Mouse (Mus musculus): Measurements from ENCODE around the gene Gm17387.
A peak's percentile ranks its signal among the peaks of the same experiment; 100 is the strongest.
"Not testable (repeated sequence)": the region's sequence is repeated elsewhere in the genome, so short reads cannot be mapped to it uniquely, and the experiment has no call there.

Gene Gm17387

DNA sequence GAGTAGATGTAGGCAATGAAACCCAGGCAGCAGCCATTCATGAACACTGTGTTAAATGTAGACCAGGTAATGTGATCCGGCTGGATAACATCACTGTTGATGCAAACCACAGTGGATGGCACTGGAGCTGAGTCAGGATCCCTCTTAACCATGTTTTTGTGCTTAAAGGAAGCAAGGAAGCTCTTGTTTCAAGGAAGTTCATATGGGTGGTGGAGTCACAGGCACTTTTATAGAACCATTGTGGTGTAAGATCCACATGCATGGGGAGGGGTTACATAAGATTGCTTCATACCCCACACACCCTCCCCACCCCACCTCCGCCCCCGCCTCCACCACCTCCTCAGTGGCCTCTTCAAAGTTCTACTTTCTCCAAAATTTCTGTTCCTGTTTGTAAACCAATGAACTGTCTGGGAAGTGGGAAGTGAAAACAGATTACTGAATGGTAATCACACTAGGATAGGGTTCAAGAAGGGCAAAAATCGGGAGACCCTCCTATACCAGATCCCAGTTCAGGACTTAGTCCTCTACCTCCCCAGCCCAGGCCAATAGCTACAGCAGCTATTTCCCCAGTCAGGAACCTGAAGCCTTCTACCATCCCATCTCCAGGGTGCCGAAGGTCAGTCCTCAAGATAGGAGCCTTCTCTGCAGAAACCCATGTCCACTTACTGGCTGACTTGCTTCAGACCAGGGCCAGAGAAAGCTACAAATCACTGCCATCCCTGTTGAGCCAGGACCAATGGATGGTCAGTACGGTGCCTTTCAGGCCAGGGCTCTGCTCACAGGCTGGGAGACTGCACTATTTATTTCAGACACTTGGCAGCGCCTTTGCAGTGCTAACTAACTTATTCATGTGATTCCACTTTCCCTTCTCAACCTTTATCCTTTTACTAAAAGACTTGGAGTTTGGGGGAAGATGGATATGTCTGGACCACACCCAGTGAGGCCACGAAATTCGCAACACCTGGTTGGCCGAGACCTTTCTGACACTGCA is 11.9 kb upstream of the Gm17387 start:
- no peak for DNase-seq (ENCODE audit: low spot score)

DNA sequence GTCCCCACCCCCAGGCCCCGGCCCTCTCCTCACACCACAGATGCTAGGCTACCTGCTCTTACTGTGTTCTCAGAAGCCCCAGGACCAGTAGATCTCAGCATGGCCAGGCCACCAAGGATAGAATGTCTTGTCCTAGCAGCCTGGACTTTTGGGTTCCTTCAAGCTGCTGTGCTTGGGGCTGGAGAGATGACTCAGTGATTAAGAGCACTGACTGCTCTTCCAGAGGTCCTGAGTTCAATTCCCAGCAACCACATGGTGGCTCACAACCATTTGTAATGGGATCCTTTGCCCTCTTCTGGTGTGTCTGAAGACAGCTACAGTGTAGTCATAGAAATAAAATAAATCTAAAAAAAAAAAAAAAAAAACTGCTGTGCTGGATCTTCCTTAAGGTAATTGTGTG is 11.1 kb upstream of the Gm17387 start, which contains the start of gene Ifitm6:
Gene Ifitm6 (minus strand): TSS at position 101 of the 400 bp plus-strand sequence.
- DNase-seq (ENCODE audit: low spot score) = not testable (repeated sequence)

DNA sequence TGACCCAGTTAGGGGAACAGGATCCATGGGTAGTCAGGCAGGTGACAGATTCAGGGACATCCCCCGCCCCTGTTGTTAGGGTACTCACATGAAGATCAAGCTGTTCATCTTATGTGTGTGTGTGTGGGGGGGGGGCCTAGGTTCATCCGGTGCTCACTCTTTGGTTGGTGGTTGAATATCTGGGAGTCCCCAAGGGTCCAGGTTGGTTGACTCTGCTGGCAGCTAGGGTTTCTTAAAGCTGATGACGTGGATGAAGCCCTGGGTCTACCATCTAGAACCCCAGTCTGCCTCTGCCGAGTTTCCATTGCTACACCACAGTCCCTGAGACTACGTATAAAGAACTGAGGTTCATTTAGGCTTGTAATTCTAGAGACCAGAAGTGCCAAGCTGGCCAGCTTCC is 9.9 kb upstream of the Gm17387 start:
- no peak for DNase-seq (ENCODE audit: low spot score)

DNA sequence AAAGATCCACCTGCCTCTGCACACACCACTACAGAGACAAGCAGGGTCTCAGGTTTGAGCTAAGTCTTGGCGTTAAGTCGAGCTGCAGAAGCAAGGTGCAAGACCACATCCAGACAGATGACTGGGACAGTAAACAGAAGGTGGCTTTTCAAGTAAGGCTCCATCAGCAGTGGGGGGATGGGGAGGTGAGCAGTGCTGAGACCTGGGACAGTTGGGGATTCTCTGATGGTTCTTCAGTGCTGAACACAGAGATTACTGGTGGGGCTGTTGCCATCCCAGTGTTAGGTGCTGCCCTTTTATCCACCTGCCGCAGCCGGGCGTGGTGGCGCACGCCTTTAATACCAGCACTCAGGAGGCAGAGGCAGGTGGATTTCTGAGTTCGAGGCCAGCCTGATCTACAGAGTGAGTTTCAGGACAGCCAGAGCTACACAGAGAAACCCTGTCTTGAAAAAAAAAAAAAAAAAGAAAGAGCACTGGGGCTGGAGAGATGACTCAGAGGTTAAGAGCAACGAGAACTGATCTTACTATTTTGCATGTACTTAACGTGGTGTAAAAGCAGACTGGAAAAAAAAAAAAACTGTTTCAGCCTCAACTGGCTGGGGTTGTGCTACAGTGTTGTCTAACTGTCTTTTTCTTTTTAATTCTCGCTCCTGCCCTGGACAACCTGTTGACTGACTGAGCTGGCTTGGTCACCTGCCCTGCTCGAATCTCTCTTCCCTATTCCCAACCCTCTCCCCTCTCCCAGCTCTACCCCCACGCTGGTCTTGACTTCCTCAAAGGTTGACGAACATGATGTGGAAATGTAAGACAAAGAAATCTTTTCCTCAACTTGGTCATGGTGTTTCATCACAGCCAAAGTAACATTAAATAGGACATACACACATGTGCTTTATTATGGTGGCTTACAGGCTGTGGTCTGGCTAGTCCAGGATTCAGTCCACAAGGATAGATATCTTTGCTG is 7.2 kb upstream of the Gm17387 start:
- DNase-seq (ENCODE audit: low spot score) = no peak

DNA sequence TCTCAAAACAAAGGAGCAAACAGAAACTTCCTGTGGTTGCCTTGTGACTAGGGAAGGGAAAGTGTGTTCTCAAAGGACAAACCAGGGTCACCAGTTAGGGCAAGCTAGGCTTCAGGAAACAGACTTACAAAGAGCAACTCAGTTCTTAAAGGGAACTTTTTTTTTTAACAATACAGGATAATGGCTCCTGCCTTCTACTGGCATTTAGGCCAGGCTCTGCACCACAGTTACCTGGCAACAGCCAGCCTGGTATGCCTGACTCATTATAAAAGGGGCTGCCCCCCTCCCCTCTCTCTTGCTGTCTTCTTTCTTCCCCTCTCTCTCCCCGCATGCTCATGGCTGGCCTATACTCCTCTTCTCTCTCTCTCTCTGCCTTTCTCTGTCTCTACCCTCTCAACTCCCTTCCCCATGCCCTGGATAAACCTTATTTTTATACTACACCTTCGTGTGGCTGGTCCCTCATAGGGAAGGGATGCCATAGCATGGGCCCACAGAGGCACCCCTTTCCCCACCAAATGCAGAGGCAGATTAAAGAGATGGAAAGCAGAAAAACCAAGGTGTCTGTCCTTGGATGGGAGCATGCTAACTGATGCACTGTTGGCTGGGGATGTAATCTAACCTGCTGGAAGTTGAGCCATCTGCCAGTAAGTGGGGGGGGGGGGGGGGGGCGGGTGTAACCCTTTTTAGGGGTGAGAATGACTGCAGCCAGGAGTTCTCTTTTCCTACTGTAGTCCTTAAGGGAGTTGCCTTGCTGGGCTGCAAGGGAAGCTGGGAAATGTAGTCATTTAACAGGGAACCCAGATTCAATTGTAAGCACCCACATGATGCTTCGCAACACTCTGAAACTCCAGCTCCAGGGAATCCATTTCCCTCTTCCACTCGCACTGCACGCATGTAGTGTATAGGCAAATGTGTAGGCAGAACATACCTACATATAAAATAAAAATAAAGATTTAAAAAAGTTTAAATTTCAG is 3.8 kb upstream of the Gm17387 start:
- peak; percentile 65 for DNase-seq (ENCODE audit: low spot score)

DNA sequence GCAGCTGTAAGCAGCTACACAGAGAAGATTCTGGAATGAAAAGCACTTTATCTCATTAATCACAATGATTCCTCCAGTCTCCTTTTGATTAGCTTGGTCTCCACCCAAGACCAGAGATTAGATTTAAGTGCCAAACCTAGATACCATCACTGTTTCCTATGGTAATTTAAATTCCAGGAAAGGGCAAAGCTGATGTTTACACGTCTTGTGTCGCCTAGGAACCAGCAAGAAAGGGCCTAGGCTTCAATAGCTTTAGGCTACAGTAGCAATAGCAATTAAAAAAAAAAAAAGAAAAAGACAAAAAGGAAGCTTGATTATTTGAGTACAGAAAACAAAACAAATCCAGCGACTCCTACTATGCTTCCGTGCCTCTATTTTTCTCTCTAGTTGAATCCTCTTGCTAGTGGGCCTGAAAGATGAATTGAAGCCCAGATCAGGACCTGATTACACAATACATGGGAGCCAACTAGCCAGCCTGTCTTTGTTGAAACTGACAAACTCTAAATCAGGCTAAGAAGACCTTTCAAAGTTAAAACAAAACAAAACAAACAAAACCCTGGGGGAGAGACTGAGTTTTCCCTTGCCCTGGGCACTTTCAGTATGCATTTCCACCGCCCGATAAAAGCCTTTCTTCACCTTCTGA is 2.7 kb upstream of the Gm17387 start:
- DNase-seq (ENCODE audit: low spot score) = peak; percentile 14

DNA sequence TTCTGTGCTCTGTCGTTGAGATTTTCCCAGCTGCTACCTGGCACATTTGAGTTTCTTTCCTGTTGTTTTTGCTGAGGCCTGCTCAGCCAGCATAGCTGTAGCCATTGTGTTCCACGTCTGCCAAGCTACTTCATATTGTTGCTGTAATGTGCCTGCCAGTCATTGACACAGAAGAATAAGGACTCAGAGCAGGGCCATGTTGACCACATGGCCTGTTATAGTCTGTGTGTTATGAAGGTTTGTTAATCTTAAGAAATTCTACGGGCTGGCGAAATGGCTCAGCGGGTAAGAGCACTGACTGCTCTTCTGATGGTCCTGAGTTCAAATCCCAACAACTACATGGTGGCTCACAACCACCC is 2.2 kb upstream of the Gm17387 start:
- DNase-seq (ENCODE audit: low spot score) = no peak

DNA sequence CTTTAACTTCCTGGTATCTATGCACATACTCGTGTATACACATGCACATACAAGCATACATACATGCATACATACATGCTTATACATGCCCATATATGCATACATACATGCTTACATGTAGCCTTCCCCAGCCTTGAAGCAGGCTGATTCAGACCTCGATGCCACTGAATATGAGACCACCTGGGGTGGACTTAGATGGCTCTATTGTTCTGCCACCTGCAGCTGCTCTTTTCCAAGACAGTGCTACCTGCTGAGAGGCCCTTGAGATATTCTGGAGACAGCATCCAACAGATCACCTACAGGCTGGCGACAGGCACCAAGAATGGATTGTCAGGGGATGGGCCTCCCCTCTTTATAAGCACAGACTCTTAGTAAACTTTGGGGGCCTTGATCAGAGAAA is 1.5 kb downstream of the Gm17387 start:
- DNase-seq (ENCODE audit: low spot score) = no peak

DNA sequence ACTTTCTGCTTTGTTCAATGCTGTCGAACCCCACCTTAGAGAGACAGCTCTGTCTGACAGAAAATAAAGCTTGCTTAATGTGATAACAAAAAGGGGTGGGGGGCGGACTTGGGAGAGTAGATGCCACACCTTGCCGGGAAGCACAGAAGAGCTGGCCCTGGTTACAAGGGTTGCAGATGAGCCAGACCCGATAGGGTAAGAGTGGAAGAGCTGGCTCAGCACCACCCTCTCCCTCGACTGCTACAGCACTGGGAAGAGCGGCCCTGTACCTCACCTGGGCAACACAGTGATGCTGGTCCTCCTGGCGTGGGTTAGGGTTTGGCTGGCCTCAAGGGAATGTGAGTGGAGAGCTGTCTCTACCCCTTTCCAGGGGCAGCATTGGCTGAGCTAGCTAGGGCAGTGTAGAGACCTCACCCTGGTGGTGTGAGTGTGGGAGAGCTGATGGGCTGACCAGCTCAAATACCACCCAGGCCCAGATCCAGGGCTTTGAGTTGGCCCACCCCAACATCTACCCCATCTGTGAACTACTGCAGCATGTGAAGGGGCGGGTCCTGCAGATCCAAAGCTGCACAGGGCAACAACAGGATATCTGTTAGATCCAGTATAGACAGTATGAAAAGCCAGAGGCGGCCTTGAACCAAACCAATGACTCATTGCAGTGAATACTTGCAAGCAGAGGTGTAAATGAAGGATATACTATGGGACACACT is 3.7 kb downstream of the Gm17387 start:
- DNase-seq (ENCODE audit: low spot score) = no peak

DNA sequence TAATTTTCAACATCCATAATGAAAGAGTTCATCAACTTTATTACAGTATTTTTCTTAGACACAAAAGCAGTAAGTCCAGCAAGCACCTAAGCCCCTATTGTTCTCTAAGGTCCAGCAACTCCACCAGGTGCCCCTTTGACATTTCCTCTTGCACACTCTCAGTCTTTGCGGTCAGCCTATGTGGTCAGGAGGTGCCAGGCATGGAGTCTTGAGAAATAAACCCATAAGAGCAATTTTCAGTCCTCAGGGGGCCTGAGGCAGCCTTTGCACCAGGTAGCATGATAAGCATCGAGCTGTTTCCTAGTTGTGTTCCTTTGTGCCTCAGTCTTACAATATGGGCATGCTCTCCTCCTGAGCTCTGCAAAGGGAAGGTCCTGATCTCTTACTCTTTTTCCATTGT is 7.7 kb downstream of the Gm17387 start:
- DNase-seq (ENCODE audit: low spot score) = not testable (repeated sequence)

DNA sequence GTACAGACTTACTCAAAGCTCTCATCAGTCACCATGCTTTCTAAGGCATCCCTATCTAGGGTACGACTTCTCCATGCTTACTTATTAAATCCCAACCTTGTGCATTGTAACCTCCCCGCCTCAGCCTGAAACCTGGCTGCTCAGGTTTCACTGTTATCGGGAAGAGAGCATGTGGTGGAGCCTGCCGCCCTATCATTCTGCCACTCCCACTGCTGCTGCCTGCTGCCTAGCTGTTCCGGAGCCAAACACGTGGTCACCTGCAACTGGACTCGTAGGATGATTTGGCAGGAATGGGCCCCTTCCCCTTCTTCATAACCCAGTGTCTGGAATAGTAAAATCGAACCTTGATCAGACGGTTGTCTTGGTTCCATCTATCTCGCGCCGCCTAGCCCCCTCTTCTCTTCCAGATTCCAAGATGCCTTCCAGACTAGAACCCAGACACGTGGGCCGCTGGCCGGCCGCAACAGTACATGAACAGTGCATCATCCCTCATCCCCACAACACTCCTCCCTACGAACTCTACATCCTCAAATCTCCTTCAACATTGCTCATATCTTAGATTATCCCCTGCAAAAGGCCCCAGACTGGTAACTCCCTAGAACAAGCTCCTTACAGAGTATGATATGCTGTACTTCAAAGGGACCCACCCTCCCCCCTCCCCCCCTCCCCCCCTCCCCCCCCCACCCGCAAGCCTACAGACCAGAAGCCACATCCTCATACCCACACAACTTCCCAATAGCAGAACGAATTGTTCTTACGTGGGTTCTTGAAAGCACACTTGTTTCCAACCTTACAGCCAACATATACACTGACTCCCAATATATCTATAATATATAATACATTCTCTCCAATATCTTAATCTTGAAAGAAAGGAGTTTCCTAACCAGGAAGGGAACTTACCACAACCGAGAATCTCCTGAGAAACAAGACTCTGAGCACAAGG is 9.4 kb downstream of the Gm17387 start:
- DNase-seq (ENCODE audit: low spot score) = no peak

DNA sequence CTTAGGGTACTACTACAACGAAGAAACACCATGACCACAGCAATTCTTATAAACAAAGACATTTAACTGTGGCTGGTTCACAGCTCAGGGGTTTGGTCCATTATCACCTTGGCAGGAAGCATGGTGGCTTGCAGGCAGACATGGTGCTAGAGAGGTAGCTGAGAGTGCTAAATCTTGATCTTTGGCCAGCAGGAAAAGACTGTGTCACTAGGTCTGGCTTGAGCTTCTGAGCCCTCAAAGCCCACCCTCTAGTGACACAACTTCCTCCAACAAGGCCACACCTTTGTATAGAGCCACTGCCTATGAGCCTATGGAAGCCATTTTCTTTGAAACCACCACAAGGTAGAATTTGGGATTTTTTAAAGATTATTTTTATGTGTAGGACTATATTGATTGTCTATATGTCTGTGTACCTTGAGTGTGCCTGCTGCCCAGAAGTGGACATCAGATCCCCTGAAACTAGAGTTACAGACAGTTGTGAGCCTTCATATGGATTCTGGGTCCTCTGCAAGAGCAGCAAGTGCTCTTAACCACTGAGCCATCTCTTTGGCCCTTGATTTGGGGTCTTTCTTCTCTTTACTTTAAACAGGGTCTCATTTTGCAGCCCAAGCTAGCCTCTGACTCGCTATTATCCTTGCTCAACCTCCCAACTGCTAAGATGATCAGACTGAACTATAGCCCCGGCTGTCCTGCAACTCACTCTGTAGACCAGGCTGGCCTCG is 10.6 kb downstream of the Gm17387 start:
- no peak for DNase-seq (ENCODE audit: low spot score)

DNA sequence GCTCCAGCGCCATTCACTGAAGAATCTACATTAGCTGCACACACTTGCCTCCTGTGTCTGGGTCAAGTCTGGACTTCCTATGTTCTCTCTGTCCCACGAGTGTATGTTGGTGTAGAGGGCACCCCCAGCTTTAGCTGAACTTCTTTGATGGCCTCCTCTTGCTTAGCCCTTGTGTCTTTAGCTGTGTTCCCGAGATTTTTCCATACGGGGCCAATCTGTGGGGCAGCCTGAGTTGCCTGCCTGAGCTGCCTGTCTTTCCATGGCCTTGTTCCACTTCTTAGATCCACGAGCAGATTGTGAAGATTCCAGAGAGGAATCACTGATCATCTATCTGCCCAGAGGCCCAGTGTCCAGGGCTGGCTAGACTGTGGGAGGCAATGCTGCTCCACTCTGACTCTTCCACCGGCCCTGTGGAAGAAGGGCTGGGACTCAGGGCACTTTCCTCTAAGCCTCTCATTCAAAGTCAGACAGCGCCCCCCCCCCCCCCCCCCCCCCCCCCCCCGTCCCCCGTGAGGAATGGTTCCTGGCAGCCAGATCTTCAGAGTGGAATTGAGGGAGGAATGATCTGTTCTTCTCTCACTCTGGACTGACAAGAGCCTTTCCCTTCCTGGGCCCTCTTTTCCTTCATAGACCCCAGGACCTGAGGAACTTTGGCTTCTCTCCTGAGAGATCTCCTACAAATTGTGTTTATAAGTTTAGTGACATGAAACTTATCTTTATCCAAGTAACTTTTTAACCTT is 12.1 kb downstream of the Gm17387 start:
- no peak for DNase-seq (ENCODE audit: low spot score)

DNA sequence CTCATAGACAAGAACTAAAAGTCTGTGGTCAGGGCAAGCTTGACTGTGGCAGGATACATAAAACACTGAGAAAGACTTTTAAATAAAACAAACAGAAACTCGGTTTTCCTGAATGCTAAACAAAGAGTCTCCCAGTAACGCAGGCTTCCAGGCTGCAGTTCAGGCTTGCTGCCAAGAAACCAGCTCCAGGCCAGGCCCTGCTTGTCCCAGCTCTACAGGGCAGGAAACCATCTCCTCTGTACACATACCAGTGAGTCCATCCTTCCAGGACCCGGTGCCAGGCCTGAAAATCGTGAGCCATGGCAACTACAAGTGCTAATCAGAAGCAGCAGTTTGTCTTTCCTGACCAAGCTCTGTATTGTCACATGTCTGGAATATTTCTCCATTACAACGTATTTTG is 12.7 kb downstream of the Gm17387 start:
- peak; percentile 83 for DNase-seq (ENCODE audit: low spot score)

DNA sequence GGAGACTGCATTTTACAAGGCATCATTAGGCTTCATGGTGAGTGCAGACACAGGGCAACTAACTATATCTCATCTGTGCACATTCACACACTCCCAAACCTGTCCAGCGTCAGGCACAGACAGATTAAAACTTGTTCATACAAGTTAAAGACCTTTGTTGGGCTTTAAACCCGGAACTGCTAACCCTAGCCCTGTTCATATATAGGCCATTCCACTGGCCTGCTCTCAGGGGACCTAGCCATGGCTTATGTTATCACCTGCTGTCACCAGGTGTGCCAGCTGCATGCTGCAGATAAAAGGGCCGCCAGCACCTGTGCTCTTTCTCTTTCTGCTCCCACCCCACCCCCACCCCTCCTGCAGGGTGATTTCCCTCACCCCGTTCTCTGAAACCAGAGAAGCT is 13.6 kb downstream of the Gm17387 start:
- no peak for DNase-seq (ENCODE audit: low spot score)

DNA sequence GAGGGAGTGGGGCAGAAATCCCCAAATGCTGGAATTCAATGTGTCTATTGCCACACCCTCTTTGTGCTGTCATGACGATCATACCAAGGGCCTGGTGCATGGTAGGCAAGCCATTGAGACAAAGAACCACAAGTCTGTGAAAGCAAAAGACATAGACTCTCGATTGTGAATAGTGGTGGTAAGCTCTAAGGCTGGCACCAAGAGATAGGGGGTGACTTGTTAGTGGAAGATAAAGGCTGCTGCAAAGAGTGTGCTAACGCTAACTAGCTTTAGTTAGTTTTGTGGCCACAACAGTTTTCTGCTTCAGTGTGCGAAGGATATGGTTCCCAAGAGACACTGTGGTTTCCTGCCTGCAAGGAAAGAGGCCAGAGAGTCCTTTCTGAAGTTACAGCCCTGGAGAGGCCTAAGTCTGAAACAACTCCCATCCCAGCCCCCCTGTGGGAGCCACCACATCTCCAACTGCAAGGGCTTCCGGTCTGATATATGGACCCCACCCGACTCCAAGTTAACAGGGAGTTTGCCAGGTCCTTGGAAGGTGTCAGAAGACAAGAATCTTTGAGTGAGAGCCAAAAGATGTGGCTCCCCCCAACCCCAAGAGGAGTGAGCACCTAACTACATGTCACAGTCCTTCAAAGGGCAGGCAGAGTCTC is 18.1 kb downstream of the Gm17387 start:
- no peak for DNase-seq (ENCODE audit: low spot score)

DNA sequence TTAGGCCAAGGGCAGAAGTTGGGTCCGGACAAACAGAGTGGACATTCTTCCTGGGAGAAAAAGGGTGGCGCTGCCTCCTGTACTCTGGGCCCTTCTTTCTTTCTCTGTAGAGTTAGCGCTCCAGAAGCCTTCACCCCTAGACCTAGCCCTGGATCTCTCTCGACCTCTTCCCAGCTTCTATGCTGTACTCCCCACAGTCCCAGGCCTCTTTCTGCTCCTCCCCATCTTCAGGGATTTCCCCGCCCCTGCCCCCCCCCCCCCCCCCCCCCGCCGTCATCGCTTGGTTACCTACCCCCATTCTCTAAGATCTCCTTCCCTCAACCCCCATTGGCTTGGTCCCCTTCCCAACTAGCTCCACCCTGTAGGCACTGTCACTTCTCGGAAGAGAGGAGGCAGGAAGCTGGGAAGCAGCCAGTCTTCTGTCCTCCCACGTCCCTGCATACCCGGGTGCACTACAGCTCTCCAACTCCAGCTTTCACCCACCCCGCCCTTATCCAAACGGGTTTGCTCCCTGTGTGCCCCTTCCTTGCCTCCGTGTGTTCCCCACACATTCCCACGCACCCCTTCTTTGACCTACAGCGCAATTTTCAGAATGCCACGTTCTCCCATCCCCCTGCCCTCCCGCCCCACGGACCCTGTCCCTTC is 18.8 kb downstream of the Gm17387 start:
- DNase-seq (ENCODE audit: low spot score) = peak; percentile 79
